Mouse (Mus musculus) MN1 (cell line): ENCODE results near the gene Mymx.
"Not testable (repeated sequence)": the region's sequence is repeated elsewhere in the genome, so short reads cannot be mapped to it uniquely, and the experiment has no call there.

Experiments used
- DNase-seq: peaks from one replicate; pipeline ENCODE4 v3.0.0-alpha.2; 2016; ENCODE audit warnings: low spot score

Gene Mymx

GRCm38 (mm10) chr17:45601877-45602304 is at the start of gene Mymx:
TSS of gene Mymx (minus strand) at chr17:45602102.
- DNase-seq, result peak; percentile 70

GRCm38 (mm10) chr17:45644185-45644584 is 42.3 kb upstream of the Mymx start:
- DNase-seq, result no peak

GRCm38 (mm10) chr17:45642701-45643100 is 40.8 kb upstream of the Mymx start:
- DNase-seq, result peak; percentile 81

DNA sequence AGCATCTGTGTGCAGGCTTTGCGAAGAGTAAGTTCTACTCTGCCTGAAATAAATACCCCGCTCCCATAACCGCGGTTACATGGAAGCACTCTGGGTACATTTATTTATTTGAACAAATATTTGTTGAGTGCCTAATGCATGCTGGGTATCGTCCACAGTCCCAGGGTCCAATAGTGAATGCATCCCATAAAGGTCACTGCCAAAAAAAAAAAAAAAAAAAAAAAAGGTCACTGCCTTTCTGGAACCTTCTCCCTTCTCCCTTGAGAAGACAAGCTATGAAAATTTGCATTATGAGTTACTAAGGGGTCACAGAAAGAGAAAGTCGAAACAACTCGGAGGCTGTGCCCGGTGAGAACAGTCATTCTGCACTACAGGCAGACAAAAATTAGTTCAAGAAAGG is 40.1 kb upstream of the Mymx start:
- DNase-seq, result no peak

DNA sequence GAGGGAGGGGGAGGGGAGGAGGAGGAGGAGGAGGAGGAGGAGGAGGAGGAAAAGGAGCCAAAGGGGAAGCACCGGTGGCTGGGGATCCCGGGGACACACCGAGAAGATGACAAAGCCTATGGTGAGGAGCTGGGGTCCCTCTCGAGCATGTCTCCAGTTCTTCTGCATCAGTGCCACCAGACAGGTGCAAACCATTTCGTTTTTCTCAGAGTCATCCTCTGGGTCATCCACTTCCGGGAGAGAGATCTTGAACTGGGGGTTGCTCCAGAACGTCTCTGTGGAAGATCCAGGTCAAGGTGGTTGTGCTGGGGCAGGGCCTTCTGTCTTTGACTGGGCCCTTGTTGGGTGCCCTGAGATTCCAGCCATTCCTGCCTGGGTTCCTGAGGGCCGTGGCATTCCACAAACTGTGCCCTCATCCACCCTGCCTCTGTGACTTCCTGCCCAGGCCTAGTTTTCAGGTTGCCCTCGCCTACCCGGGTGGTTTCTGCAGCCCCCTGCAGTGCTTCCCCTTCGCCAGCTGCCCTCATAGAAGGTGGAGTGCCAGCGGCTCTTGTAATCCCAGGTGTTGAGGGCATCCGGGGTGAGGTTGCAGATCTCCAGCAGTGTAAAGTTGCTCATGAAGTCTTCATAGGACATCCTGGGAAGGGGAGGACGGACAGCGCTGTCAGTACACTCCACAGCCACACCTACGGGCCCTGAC is 36.8 kb upstream of the Mymx start:
- no peak for DNase-seq

DNA sequence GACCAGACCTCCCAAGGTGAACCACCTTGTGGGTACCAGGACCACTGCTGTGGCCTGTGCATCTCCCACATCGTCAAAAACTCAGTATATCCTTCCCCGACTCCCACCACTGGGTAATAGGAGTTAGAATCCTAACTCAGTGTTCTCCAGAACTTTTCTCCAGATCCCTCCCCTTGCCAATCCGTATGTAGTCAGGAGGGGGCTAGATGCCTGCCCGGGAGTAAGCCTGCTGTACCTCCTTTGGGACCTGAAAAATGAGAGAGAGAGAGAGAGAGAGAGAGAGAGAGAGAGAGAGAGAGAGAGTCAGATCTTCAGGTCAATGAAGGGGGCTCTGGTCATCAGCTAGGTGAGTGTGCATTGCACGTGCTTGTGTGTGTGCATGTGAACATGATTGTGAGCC is 32.1 kb upstream of the Mymx start:
- no peak for DNase-seq

DNA sequence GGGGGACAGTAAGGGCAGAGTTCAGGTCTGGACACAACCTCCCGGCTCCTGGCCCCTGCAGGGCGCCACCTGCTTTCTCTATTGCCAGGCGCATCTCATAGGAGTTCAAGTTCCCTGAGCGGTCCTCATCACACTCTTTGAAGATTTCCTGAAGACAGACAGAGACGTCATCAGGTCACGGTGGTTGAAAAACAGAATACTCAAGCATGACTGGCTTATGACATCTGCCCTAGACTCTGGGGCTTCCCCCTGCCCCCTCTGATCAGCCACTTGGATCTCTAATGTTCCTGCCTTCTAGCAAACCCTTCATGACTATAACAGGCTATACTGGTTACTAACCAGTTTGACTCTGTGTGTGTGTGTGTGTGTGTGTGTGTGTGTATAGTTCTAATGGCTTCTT is 30.0 kb upstream of the Mymx start:
- DNase-seq, result no peak

GRCm38 (mm10) chr17:45630992-45631391 is 29.1 kb upstream of the Mymx start:
- DNase-seq, result no peak

DNA sequence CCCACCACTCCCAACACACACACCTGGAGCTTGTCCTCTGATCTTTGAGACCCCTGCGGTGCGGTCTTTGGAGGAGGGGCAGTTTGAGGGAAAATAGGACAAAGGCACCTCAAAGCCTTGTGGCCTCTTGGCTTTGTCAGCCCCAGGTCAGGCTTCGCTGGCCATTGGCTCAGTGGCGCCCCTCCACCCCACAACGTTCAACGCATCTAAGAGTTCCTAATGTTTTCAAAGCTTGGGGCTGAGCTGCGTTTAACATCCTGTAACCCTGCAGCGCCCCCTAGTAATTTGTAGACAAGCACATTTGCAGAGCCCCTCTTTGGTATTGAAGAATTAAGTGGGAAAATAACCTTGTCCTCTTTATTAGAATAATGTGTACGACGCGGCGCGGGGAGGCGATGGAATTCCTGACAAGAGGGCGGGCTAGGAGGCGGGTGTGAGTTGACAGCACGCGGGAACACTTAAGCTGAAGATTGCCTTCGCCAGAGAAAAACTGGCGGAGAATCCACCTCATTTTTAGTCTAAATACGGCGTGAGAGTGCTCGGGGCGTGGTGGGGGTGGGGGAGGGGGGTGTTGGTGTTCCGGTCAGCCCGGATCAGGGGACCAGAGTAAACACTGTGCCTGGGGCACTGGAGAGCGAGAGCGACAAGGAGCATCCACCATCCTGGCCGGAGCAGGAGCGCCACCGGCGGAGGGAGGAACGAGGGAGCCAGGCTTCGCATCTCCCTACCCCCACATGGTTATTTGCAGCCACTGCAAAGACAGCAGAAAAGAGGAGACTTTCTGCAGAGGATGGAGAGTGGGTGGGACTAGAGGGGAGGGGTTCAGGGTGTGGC is 28.2 kb upstream of the Mymx start:
- DNase-seq, result peak; percentile 81

GRCm38 (mm10) chr17:45628885-45629855 is 27.3 kb upstream of the Mymx start:
- no peak for DNase-seq

- peak; percentile 56 for DNase-seq
Measured at GRCm38 (mm10) chr17:45628160-45628559, 26.3 kb upstream of the Mymx start.

GRCm38 (mm10) chr17:45626577-45627134 is 24.8 kb upstream of the Mymx start:
- peak; percentile 88 for DNase-seq

GRCm38 (mm10) chr17:45623425-45623824 is 21.5 kb upstream of the Mymx start:
- not testable (repeated sequence) for DNase-seq

- peak; percentile 56 for DNase-seq
Measured at GRCm38 (mm10) chr17:45619386-45620256, 17.7 kb upstream of the Mymx start.

DNA sequence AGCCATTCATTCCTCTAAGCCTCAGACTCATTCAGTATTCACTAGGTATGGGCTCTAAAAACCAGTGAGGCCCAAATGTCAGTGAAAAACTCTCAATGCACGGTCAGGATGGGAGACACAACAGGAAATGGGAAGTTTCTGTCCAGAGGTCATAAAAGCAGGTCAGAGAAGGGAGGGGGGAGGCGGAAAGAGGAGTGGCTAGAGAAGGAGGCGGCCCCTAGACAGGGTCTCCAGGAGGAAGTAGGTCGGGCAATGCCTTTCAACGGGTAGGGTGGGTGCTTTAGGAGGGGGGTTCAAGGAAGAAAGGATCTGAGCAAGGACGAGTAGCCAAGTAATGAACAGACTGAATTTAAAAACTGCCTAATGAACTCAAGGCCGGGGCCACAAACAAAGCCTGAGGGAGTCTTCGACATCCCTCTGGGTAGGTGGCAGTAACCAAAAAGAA is 17.1 kb upstream of the Mymx start:
- no peak for DNase-seq

DNA sequence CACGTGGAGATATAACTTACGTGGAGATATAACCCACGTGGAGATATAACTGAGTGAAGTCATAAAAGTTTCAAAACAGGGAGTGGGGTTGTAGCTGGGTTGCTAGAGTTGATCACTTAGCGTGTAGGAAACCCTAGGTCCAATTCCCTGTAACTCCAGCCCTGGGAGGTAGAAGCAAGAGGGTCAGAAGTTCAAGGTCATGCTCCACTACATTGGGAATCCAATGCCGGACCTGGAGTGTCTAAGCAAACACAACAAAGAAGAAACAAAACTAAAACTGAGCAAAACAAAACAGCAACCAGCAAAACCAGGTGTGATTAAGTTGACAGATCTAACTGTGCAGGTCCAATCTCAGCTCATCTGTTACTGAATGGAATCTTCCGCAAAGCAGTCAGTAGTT is 15.8 kb upstream of the Mymx start:
- DNase-seq, result no peak

DNA sequence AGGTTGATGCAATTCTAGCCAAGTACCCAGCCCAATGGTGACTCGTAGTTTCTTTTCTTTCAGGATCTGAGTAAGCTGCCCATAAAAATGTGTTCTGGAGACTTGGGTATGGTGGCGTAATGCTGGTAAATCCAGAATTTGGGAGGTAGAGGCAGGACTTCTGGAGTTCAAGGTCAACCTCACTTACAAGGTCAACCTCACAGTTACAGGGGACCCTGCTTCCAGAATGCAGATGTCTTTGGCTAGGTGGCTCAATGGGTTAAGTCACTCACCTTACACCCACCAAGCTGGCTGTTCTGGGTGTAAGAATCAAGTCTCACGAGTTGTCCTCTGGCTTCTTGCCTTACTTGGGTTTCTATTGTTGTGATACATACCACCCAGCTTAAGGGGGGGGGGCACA is 14.8 kb upstream of the Mymx start:
- no peak for DNase-seq

DNA sequence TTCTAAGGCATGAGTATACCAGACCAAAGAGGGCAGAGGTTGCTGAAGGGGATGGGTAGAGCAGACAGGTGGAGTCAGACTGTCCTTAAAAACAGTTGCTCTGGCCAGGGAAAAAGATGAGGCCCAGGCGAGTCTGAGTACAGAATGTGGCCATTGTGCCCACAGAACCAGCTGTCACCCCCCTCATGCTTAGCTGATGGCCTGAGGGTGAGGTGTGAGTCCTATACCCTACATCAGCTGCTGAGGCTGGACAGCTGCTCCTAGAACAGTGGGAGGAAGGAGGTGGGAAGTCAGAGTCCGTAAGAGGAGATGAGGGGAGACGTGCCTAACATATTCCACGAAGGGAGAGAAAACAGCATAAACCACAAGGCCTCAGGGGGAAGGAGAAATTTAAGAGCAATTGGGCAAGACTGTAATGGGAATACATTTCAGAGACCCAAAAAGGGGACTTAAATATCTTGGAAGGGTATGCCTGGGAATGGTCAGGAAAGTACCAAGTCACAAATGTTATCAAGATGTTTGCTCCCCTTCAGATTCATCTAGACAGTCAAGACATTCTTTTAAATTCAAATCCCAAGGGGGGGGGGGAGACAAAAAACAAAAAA is 14.2 kb upstream of the Mymx start:
- no peak for DNase-seq

DNA sequence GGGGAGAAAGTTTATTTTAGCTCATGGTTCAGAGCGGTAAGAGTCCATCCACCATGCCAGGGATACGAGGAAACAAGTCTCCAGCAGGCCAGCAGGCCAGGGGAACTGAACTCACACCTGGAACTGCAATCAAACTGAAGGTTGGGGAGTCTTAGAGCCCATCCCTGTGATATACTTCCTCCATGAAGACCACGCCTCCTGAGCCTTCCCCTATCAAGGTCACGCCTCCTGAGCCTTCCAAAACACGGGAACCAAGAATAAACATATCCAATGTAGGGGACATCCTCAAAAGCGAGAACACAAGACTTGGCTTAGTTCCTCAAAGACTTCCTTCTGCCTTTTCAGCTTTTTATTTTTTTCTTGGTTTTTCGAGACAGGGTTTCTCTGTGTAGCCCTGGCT is 11.0 kb upstream of the Mymx start:
- no peak for DNase-seq

GRCm38 (mm10) chr17:45612008-45612407 is 10.1 kb upstream of the Mymx start:
- DNase-seq, result no peak
